Mouse (Mus musculus) midbrain, embryonic 16.5 days (tissue): ENCODE measurements around the gene Odf3l2. TPM values are rescaled to one million over a fixed set of nuclear protein-coding genes. Genes with fewer than 3 reads are reported as not detected.

Experiments
- ATAC-seq: fragments of 200-750 bp; cut with Nextera tagmentation; 2 replicates; pipeline ENCODE4 v1.8.0; 2017; ENCODE audit warnings: moderate TSS enrichment
- H3K27ac ChIP-seq: fragments of 300-500 bp; sonication (generic); 2 replicates; pipeline ENCODE4 v1.5.1; 2014; ENCODE audit warnings: mild to moderate bottlenecking, low read length, mixed read lengths
- H3K27me3 ChIP-seq: fragments of 300-500 bp; sonication (generic); 2 replicates; pipeline ENCODE4 v1.6.1; 2014; ENCODE audit warnings: low read depth, low read length, mixed read lengths; ENCODE audit not compliant: control insufficient read depth, insufficient read depth
- H3K36me3 ChIP-seq: fragments of 300-500 bp; sonication (generic); 2 replicates; pipeline ENCODE4 v1.6.1; 2014; ENCODE audit warnings: mild to moderate bottlenecking, low read length, moderate library complexity, mixed read lengths; ENCODE audit not compliant: control insufficient read depth, insufficient read depth
- H3K4me1 ChIP-seq: fragments of 300-500 bp; sonication (generic); 2 replicates; pipeline ENCODE4 v1.6.1; 2014; ENCODE audit warnings: mild to moderate bottlenecking, low read length, mixed read lengths; ENCODE audit not compliant: control insufficient read depth, insufficient read depth
- H3K4me2 ChIP-seq: fragments of 300-500 bp; sonication (generic); 2 replicates; pipeline ENCODE4 v1.6.1; 2014; ENCODE audit warnings: mild to moderate bottlenecking, low read length, mixed read lengths
- H3K4me3 ChIP-seq: fragments of 300-500 bp; sonication (generic); 2 replicates; pipeline ENCODE4 v1.5.1; 2014; ENCODE audit warnings: low read depth, mild to moderate bottlenecking, low read length, moderate library complexity, mixed read lengths
- H3K9ac ChIP-seq: fragments of 300-500 bp; sonication (generic); 2 replicates; pipeline ENCODE4 v1.6.1; 2014; ENCODE audit warnings: low read depth, low read length, mixed read lengths
- H3K9me3 ChIP-seq: fragments of 300-500 bp; sonication (generic); replicated peaks from 2 replicates; pipeline ENCODE4 v1.6.1; 2014; ENCODE audit warnings: mild to moderate bottlenecking, low read length, mixed read lengths; ENCODE audit not compliant: control insufficient read depth, poor library complexity, severe bottlenecking
- WGBS: fragments of 180-500 bp; shearing (Covaris S2); extraction: QIAGEN DNeasy Blood & Tissue Kit; methylation state at CpG from one replicate; pipeline ENCODE4 v1.1.7; 2014; 5-methylcytosine and 5-hydroxymethylcytosine counted together
- polyA plus RNA-seq: library from polyadenylated mRNA; unstranded; fragments of >200 nt; fragmentation: Nextera tagmentation; extraction: Ambion mirVana; gene quantifications from 2 replicates; pipeline ENCODE4 v1.2.1, GENCODE M21; 2015

Odf3l2 gene
- polyA plus RNA-seq, 1 experiment from 2014 or later = 1.0 TPM

GRCm38 (mm10) chr10:79684770-79685600 is 39.4 kb upstream of the Odf3l2 start:
- Histone ChIP-seq H3K27me3 (no peaks in the 10 kb centered on the region), H3K27ac (no peak overlapping the region), H3K9ac (no peak overlapping the region), H3K4me2 (no peak overlapping the region), H3K4me1 (peaks cover 18% of the 10 kb centered on the region), H3K4me3 (no peak overlapping the region), H3K9me3 (no peaks in the 10 kb centered on the region), H3K36me3 (peaks cover 29% of the 10 kb centered on the region)
- ATAC-seq = no peak
- 94% methylated on average over 25 of the region's 25 CpGs for WGBS

- H3K27ac ChIP-seq = no peak overlapping the region
Observed at GRCm38 (mm10) chr10:79683726-79684640, 38.4 kb upstream of the Odf3l2 start.

GRCm38 (mm10) chr10:79682916-79683582 is 37.5 kb upstream of the Odf3l2 start:
- H3K4me3 ChIP-seq = peak overlapping the region; percentile 81
- no peak for ATAC-seq
- H3K27ac ChIP-seq = peak overlapping the region; percentile 50
- peak overlapping the region; percentile 78 for H3K9ac ChIP-seq
- H3K4me2 ChIP-seq = peak overlapping the region; percentile 96
- H3K9me3 ChIP-seq = no peaks in the 10 kb centered on the region
- H3K27me3 ChIP-seq = no peaks in the 10 kb centered on the region
- 8% methylated on average over 10 of the region's 10 CpGs for WGBS
- H3K36me3 ChIP-seq = peaks cover 18% of the 10 kb centered on the region
- peaks cover 18% of the 10 kb centered on the region for H3K4me1 ChIP-seq

More at GRCm38 (mm10) chr10:79683726-79684640, 38.4 kb upstream of the Odf3l2 start:
- Histone ChIP-seq H3K36me3 (peaks cover 28% of the 10 kb centered on the region), H3K27me3 (no peaks in the 10 kb centered on the region), H3K9me3 (no peaks in the 10 kb centered on the region), H3K4me2 (peak overlapping the region; percentile 96), H3K9ac (peak overlapping the region; percentile 78; the same call in 1 of the 2 replicates), H3K4me3 (peak overlapping the region; percentile 81), H3K4me1 (peaks cover 18% of the 10 kb centered on the region)
- WGBS = 91% methylated on average over 6 of the region's 6 CpGs
- no peak for ATAC-seq

GRCm38 (mm10) chr10:79682551-79682915 is 37.0 kb upstream of the Odf3l2 start:
- ATAC-seq = peak; percentile 6
- Histone ChIP-seq H3K27me3 (no peaks in the 10 kb centered on the region), H3K9me3 (no peaks in the 10 kb centered on the region), H3K4me3 (peak overlapping the region; percentile 81), H3K36me3 (peaks cover 14% of the 10 kb centered on the region), H3K4me1 (peaks cover 18% of the 10 kb centered on the region), H3K9ac (peak overlapping the region; percentile 78), H3K4me2 (peak overlapping the region; percentile 96), H3K27ac (peak overlapping the region; percentile 71; the same call in 1 of the 2 replicates)
- 2% methylated on average over 10 of the region's 10 CpGs for WGBS

- peak within 1 kb of the TSS; percentile 90 for H3K27ac ChIP-seq
- peak within 1 kb of the TSS; percentile 81 for H3K4me3 ChIP-seq
- peaks cover 12% of the 10 kb centered on the region for H3K36me3 ChIP-seq
- peak within 1 kb of the TSS; percentile 78 for H3K9ac ChIP-seq
- peaks cover 18% of the 10 kb centered on the region for H3K4me1 ChIP-seq
- peak; percentile 95 for ATAC-seq
- no peaks in the 10 kb centered on the region for H3K27me3 ChIP-seq
- H3K9me3 ChIP-seq = no peaks in the 10 kb centered on the region
- under 1% methylated on average over 67 of the region's 84 CpGs for WGBS
- peak within 1 kb of the TSS; percentile 96 for H3K4me2 ChIP-seq
Observed at GRCm38 (mm10) chr10:79681591-79682245, 36.2 kb upstream of the Odf3l2 start, which contains the start of gene Cdc34. Cdc34 (plus strand) TSS chr10:79682195.

GRCm38 (mm10) chr10:79680606-79681495 is 35.3 kb upstream of the Odf3l2 start:
- H3K36me3 ChIP-seq = peaks cover 7% of the 10 kb centered on the region
- H3K4me1 ChIP-seq = peaks cover 18% of the 10 kb centered on the region
- H3K27ac ChIP-seq = peak overlapping the region; percentile 90
- peak; percentile 41 for ATAC-seq
- peak overlapping the region; percentile 70 for H3K9ac ChIP-seq
- peak overlapping the region; percentile 66 for H3K4me2 ChIP-seq
- no peaks in the 10 kb centered on the region for H3K9me3 ChIP-seq
- H3K4me3 ChIP-seq = peak overlapping the region; percentile 81
- H3K27me3 ChIP-seq = no peaks in the 10 kb centered on the region
- 46% methylated on average over 11 of the region's 11 CpGs for WGBS

- ATAC-seq = no peak
- H3K9ac ChIP-seq = no peak overlapping the region
- WGBS = 58% methylated on average over 44 of the region's 44 CpGs
- H3K27me3 ChIP-seq = no peaks in the 10 kb centered on the region
- no peak overlapping the region for H3K27ac ChIP-seq
- H3K36me3 ChIP-seq = peaks cover 7% of the 10 kb centered on the region
- no peaks in the 10 kb centered on the region for H3K9me3 ChIP-seq
- no peak overlapping the region for H3K4me3 ChIP-seq
- H3K4me2 ChIP-seq = no peak overlapping the region
- peaks cover 8% of the 10 kb centered on the region for H3K4me1 ChIP-seq
Observed at GRCm38 (mm10) chr10:79675346-79676035, 30.0 kb upstream of the Odf3l2 start.
